Mouse (Mus musculus): ENCODE results near the gene Ddx20. TPM values are rescaled to one million over a fixed set of nuclear protein-coding genes. Genes with fewer than 3 reads are reported as not detected.

Gene Ddx20
- polyA plus RNA-seq, 1 experiment: 31.3 TPM

DNA sequence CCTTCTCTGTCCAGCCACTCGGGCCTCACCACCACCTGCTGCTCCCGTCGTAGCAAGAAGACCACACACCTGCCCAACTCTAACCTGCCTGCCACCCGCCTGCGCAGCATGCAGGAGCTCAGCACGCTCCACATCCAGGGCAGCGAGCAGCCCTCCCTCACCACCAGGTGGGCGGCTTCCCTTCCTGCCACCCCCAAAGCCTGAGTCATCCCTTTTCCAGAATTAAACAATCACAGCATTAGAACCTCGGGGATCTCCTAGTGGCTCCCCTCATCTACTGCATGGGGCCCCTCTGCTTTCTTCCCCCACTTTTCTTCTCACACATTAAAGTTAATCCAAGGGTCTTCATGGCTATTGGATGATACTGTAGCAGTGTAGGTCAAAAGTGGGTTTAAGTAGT is 19.2 kb downstream of the Ddx20 start:
- no peak for TF ChIP-seq CTCF (IDR thresholded peaks at IDR 0.05; ENCODE audit: low read depth, low read length)
- TF ChIP-seq POLR2A (IDR thresholded peaks at IDR 0.05; ENCODE audit: insufficient read depth, low read length): no peak
- no peak for TF ChIP-seq EP300 (IDR thresholded peaks at IDR 0.05; ENCODE audit: insufficient read depth, low read depth, low read length)
- Histone ChIP-seq H3K4me3 (ENCODE audit: low read depth, low read length) (no peak overlapping the region), H3K9ac (ENCODE audit: low read depth, poor library complexity, severe bottlenecking) (no peak overlapping the region), H3K27ac (ENCODE audit: insufficient read depth, low read length) (no peak overlapping the region), H3K4me1 (ENCODE audit: control insufficient read depth, insufficient read depth, low read length) (no peaks in the 10 kb centered on the region), H3K27me3 (ENCODE audit: control insufficient read depth, insufficient read depth, low read length, poor library complexity, severe bottlenecking) (no peaks in the 10 kb centered on the region), H3K9me3 (replicated peaks; ENCODE audit: control insufficient read depth, insufficient read depth, low read length, poor library complexity, severe bottlenecking) (no peaks in the 10 kb centered on the region), H3K36me3 (ENCODE audit: control insufficient read depth, insufficient read depth, low read length, poor library complexity, severe bottlenecking) (no peaks in the 10 kb centered on the region)

- TF ChIP-seq CTCF (IDR thresholded peaks at IDR 0.05; ENCODE audit: low read depth, low read length) (no peak), EP300 (IDR thresholded peaks at IDR 0.05; ENCODE audit: insufficient read depth, low read depth, low read length) (no peak), POLR2A (IDR thresholded peaks at IDR 0.05; ENCODE audit: insufficient read depth, low read length) (no peak)
- no peak overlapping the region for H3K9ac ChIP-seq (ENCODE audit: low read depth, poor library complexity, severe bottlenecking)
Observed at GRCm38 (mm10) chr3:105666996-105667523, 20.3 kb downstream of the Ddx20 start.

DNA sequence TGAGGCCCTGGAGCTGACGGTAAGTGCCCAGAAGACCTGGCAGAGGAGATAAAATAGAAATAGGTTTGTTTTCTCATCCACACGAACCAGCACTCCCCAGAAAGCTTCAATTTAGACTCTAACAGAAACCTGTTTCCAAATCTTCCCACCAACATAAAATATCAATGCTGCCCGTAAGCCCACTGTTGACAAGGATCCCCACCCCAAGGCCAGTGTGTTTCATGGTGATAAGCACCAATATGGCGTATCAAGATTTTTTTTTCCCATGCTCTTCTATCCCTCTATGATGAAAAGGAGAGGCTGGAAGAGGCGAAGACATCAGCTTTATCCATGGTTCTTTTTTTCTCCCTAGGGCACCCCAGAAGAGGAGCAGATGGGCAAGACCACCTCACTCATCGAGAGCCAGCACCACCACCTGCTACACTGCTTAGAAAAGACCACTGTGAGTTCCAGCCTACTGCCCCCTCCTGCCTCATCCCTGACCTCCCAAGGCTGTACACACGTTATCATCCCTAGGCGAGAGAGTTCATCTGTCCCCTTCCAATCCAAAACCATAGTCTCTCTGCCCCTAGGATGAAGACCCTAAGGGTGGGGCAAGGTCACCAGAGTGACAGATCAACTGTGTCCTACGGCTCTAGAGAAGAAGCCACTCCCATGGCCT is 22.1 kb downstream of the Ddx20 start:
- H3K27ac ChIP-seq (ENCODE audit: insufficient read depth, low read length): no peak overlapping the region
- no peaks in the 10 kb centered on the region for H3K9me3 ChIP-seq (replicated peaks; ENCODE audit: control insufficient read depth, insufficient read depth, low read length, poor library complexity, severe bottlenecking)
- H3K36me3 ChIP-seq (ENCODE audit: control insufficient read depth, insufficient read depth, low read length, poor library complexity, severe bottlenecking): no peaks in the 10 kb centered on the region
- H3K27me3 ChIP-seq (ENCODE audit: control insufficient read depth, insufficient read depth, low read length, poor library complexity, severe bottlenecking): no peaks in the 10 kb centered on the region
- H3K4me1 ChIP-seq (ENCODE audit: control insufficient read depth, insufficient read depth, low read length): no peaks in the 10 kb centered on the region
- no peak overlapping the region for H3K9ac ChIP-seq (ENCODE audit: low read depth, poor library complexity, severe bottlenecking)
- TF ChIP-seq POLR2A (IDR thresholded peaks at IDR 0.05; ENCODE audit: insufficient read depth, low read length) (no peak), CTCF (IDR thresholded peaks at IDR 0.05; ENCODE audit: low read depth, low read length) (no peak), EP300 (IDR thresholded peaks at IDR 0.05; ENCODE audit: insufficient read depth, low read depth, low read length) (no peak)
- no peak overlapping the region for H3K4me3 ChIP-seq (ENCODE audit: low read depth, low read length)

More at GRCm38 (mm10) chr3:105666996-105667523, 20.3 kb downstream of the Ddx20 start:
- H3K4me1 ChIP-seq (ENCODE audit: control insufficient read depth, insufficient read depth, low read length): no peaks in the 10 kb centered on the region
- no peak overlapping the region for H3K27ac ChIP-seq (ENCODE audit: insufficient read depth, low read length)
- no peaks in the 10 kb centered on the region for H3K9me3 ChIP-seq (replicated peaks; ENCODE audit: control insufficient read depth, insufficient read depth, low read length, poor library complexity, severe bottlenecking)
- no peak overlapping the region for H3K4me3 ChIP-seq (ENCODE audit: low read depth, low read length)
- H3K36me3 ChIP-seq (ENCODE audit: control insufficient read depth, insufficient read depth, low read length, poor library complexity, severe bottlenecking): no peaks in the 10 kb centered on the region
- H3K27me3 ChIP-seq (ENCODE audit: control insufficient read depth, insufficient read depth, low read length, poor library complexity, severe bottlenecking): no peaks in the 10 kb centered on the region

DNA sequence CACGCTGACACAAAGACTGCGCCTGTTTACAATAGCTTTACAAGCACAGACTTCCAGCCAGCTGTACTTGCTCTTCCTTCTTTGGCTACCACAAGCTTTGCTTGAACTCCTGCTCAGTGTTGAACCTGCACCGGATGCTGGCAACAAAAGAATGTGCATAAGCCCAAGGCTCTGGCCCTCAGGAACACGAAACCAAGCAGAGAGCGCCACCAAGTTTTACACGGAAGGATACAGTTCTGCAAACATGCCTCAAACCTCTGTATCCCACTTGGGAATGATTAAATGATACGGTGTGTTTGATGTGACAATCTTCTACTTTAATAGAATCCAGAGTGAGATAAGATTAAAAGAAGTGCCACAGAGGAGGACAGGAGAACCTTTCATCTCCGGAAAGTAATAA is 24.3 kb downstream of the Ddx20 start:
- H3K9me3 ChIP-seq (replicated peaks; ENCODE audit: control insufficient read depth, insufficient read depth, low read length, poor library complexity, severe bottlenecking): no peaks in the 10 kb centered on the region
- H3K27ac ChIP-seq (ENCODE audit: insufficient read depth, low read length): no peak overlapping the region
- H3K36me3 ChIP-seq (ENCODE audit: control insufficient read depth, insufficient read depth, low read length, poor library complexity, severe bottlenecking): no peaks in the 10 kb centered on the region
- H3K9ac ChIP-seq (ENCODE audit: low read depth, poor library complexity, severe bottlenecking): no peak overlapping the region
- no peak overlapping the region for H3K4me3 ChIP-seq (ENCODE audit: low read depth, low read length)
- TF ChIP-seq CTCF (IDR thresholded peaks at IDR 0.05; ENCODE audit: low read depth, low read length) (no peak), POLR2A (IDR thresholded peaks at IDR 0.05; ENCODE audit: insufficient read depth, low read length) (no peak), EP300 (IDR thresholded peaks at IDR 0.05; ENCODE audit: insufficient read depth, low read depth, low read length) (no peak)
- H3K27me3 ChIP-seq (ENCODE audit: control insufficient read depth, insufficient read depth, low read length, poor library complexity, severe bottlenecking): no peaks in the 10 kb centered on the region
- no peaks in the 10 kb centered on the region for H3K4me1 ChIP-seq (ENCODE audit: control insufficient read depth, insufficient read depth, low read length)

DNA sequence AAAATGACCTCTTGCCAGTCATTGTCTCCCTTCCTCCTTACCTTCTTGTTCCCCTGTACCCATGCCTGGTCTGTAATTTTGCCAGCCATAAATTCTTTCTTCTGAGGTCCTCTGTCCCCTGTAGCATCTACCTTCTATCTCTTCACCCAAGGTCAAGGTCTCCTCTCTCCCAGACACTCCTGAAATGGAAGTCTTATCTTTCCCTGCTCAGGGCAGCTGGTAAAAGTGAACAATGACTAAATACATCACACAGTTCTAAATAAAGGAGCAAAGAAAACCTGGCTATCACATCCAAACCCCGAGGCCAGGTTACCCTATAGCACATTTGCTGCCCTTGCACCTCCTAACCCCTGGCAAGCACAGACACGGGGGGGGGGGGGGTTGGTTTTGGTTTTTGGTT is 26.8 kb downstream of the Ddx20 start:
- Histone ChIP-seq H3K4me1 (ENCODE audit: control insufficient read depth, insufficient read depth, low read length) (no peaks in the 10 kb centered on the region), H3K9ac (ENCODE audit: low read depth, poor library complexity, severe bottlenecking) (no peak overlapping the region), H3K27me3 (ENCODE audit: control insufficient read depth, insufficient read depth, low read length, poor library complexity, severe bottlenecking) (no peaks in the 10 kb centered on the region)

GRCm38 (mm10) chr3:105655031-105655585 is 32.3 kb downstream of the Ddx20 start:
- Histone ChIP-seq H3K27me3 (ENCODE audit: control insufficient read depth, insufficient read depth, low read length, poor library complexity, severe bottlenecking) (no peaks in the 10 kb centered on the region), H3K4me1 (ENCODE audit: control insufficient read depth, insufficient read depth, low read length) (no peaks in the 10 kb centered on the region), H3K27ac (ENCODE audit: insufficient read depth, low read length) (no peak overlapping the region), H3K4me3 (ENCODE audit: low read depth, low read length) (no peak overlapping the region), H3K9me3 (replicated peaks; ENCODE audit: control insufficient read depth, insufficient read depth, low read length, poor library complexity, severe bottlenecking) (no peaks in the 10 kb centered on the region; the same call in 1 of the 2 replicates), H3K9ac (ENCODE audit: low read depth, poor library complexity, severe bottlenecking) (no peak overlapping the region), H3K36me3 (ENCODE audit: control insufficient read depth, insufficient read depth, low read length, poor library complexity, severe bottlenecking) (no peaks in the 10 kb centered on the region)
- TF ChIP-seq EP300 (IDR thresholded peaks at IDR 0.05; ENCODE audit: insufficient read depth, low read depth, low read length): no peak
- no peak for TF ChIP-seq POLR2A (IDR thresholded peaks at IDR 0.05; ENCODE audit: insufficient read depth, low read length)
- no peak for TF ChIP-seq CTCF (IDR thresholded peaks at IDR 0.05; ENCODE audit: low read depth, low read length)

More for the DNA sequence above, 26.8 kb downstream of the Ddx20 start:
- Histone ChIP-seq H3K36me3 (ENCODE audit: control insufficient read depth, insufficient read depth, low read length, poor library complexity, severe bottlenecking) (no peaks in the 10 kb centered on the region), H3K9me3 (replicated peaks; ENCODE audit: control insufficient read depth, insufficient read depth, low read length, poor library complexity, severe bottlenecking) (no peaks in the 10 kb centered on the region; the same call in 1 of the 2 replicates), H3K27ac (ENCODE audit: insufficient read depth, low read length) (no peak overlapping the region), H3K4me3 (ENCODE audit: low read depth, low read length) (no peak overlapping the region)
- TF ChIP-seq EP300 (IDR thresholded peaks at IDR 0.05; ENCODE audit: insufficient read depth, low read depth, low read length) (no peak), POLR2A (IDR thresholded peaks at IDR 0.05; ENCODE audit: insufficient read depth, low read length) (no peak), CTCF (IDR thresholded peaks at IDR 0.05; ENCODE audit: low read depth, low read length) (no peak)

Data from ES-Bruce4 (cell line).